17 mouse cellular contexts compared by ENCODE assay signal in genomic region chr12:109475501-109475900, GRCm38 (mm10). TPM values are rescaled to one million over a fixed set of nuclear protein-coding genes. Genes with fewer than 3 reads are reported as not detected.
DNase-seq lines count a peak whose midpoint lies in the region; ATAC-seq and TF ChIP-seq lines count a peak whose summit lies in the region.
"Had no signal": no experiment of that assay in that cellular context is flagged by ENCODE, and none has a peak within 500 bp of the region (broad histone marks: within the 10 kb centered on the region; RNA-seq: fewer than 3 reads in every experiment).

No protein-coding gene starts in this region.

- no peaks in the 10 kb centered on the region for H3K36me3 ChIP-seq in limb, embryonic 13.5 days
- H3K36me3 ChIP-seq in limb, embryonic 10.5 days, result no peaks in the 10 kb centered on the region
- H3K36me3 ChIP-seq in MEL (ENCODE audit: control insufficient read depth in 1 of 2, insufficient read depth in 2 of 2, low read length in 2 of 2), result peaks cover 0 to 4% of the 10 kb centered on the region in 2 experiments; a peak in 1 of 4 replicates
- H3K36me3 ChIP-seq in limb, embryonic 14.5 days (ENCODE audit: control insufficient read depth, insufficient read depth, low read length), result no peaks in the 10 kb centered on the region
- H3K36me3 ChIP-seq: forebrain, embryonic 15.5 days; heart, embryonic 13.5 days had no signal

- peaks cover 27% of the 10 kb centered on the region for H3K4me1 ChIP-seq in limb, embryonic 13.5 days
- peaks cover 21% of the 10 kb centered on the region for H3K4me1 ChIP-seq in limb, embryonic 10.5 days
- H3K4me1 ChIP-seq in MEL (ENCODE audit: control insufficient read depth in 1 of 2, insufficient read depth in 2 of 2, low read length in 2 of 2), result peaks cover 0 to 14% of the 10 kb centered on the region in 2 experiments; a peak in 2 of 4 replicates
- H3K4me1 ChIP-seq in limb, embryonic 14.5 days (ENCODE audit: control insufficient read depth, insufficient read depth, low read length), result peaks cover 23% of the 10 kb centered on the region
- H3K4me1 ChIP-seq: forebrain, embryonic 15.5 days had no signal

- no peak overlapping the region for H3K9ac ChIP-seq in limb, embryonic 13.5 days
- no peak overlapping the region for H3K9ac ChIP-seq in MEL (ENCODE audit: control insufficient read depth, low read depth, low read length, poor library complexity, severe bottlenecking)
- no peak overlapping the region for H3K9ac ChIP-seq in limb, embryonic 14.5 days (ENCODE audit: low read depth, low read length, severe bottlenecking)
- H3K9ac ChIP-seq: forebrain, embryonic 15.5 days; heart, embryonic 13.5 days had no signal

- TF ChIP-seq POLR2A in MEL (IDR thresholded peaks at IDR 0.05; ENCODE audit: control insufficient read depth in 1 of 2, insufficient read depth in 1 of 2, low read depth in 1 of 2, low read length in 2 of 2, poor library complexity in 1 of 2), result no peak
- no peak for TF ChIP-seq POLR2A in limb, embryonic 14.5 days (IDR thresholded peaks at IDR 0.05; ENCODE audit: borderline replicate concordance, extremely low read depth, insufficient read depth, insufficient read length)

- no peaks in the 10 kb centered on the region for H3K27me3 ChIP-seq in limb, embryonic 13.5 days
- peaks cover 23% of the 10 kb centered on the region for H3K27me3 ChIP-seq in limb, embryonic 10.5 days (ENCODE audit: low read depth, poor library complexity, severe bottlenecking)
- H3K27me3 ChIP-seq in MEL (ENCODE audit: control insufficient read depth in 1 of 2, insufficient read depth in 2 of 2, low read length in 2 of 2), result no peaks in the 10 kb centered on the region
- no peaks in the 10 kb centered on the region for H3K27me3 ChIP-seq in limb, embryonic 14.5 days (ENCODE audit: control insufficient read depth, insufficient read depth, low read length)
- H3K27me3 ChIP-seq: CH12.LX; forebrain, embryonic 15.5 days had no signal

- no peak for TF ChIP-seq RAD21 in MEL (IDR thresholded peaks at IDR 0.05; ENCODE audit: low read depth, low read length)

- DNase-seq in limb, embryonic 10.5 days (ENCODE audit: low spot score), result no peak
- DNase-seq in MEL (ENCODE audit: low read depth, low spot score), result peak; percentile 81
- DNase-seq in limb, embryonic 14.5 days (ENCODE audit: low spot score), result no peak
- no peak for DNase-seq in kidney, adult 18-20 months
- DNase-seq in kidney, adult 11 months, result no peak
- DNase-seq in c-Kit-positive CD71-positive TER-119-positive erythroid progenitor cells, embryonic 14.5 days (ENCODE audit: low spot score), result no peak
- DNase-seq: adrenal gland, postnatal 10 days; cerebellum, adult 18-20 months; cerebellum, adult 9-11 months; cerebellum, postnatal 36 days; gastrocnemius, postnatal 36 days; heart, postnatal 36 days had no signal

- no peak overlapping the region for H3K4me2 ChIP-seq in limb, embryonic 13.5 days (replicated peaks)
- H3K4me2 ChIP-seq in limb, embryonic 14.5 days (replicated peaks; ENCODE audit: low read depth, low read length, severe bottlenecking), result no peak overlapping the region
- H3K4me2 ChIP-seq: forebrain, embryonic 15.5 days; heart, embryonic 13.5 days had no signal

- TF ChIP-seq CTCF in MEL (IDR thresholded peaks at IDR 0.05 in 2 of 3, conservative IDR thresholded peaks at IDR 0.05 in 1 of 3; ENCODE audit: control insufficient read depth in 1 of 3, insufficient read depth in 1 of 3, low read depth in 2 of 3, low read length in 3 of 3, poor library complexity in 1 of 3, severe bottlenecking in 1 of 3), result no peak

- ATAC-seq in limb, embryonic 13.5 days (ENCODE audit: low FRiP score, low read depth), result no peak
- ATAC-seq in limb, embryonic 14.5 days (ENCODE audit: low FRiP score, low read depth), result no peak
- ATAC-seq: forebrain, embryonic 15.5 days; hindbrain, embryonic 16.5 days had no signal

- no peaks in the 10 kb centered on the region for H3K79me2 ChIP-seq in MEL (ENCODE audit: control insufficient read depth, insufficient read depth, low read length, poor library complexity)

- H3K27ac ChIP-seq in limb, embryonic 13.5 days, result peak overlapping the region; percentile 44; the same call in 1 of the 2 replicates
- no peak overlapping the region for H3K27ac ChIP-seq in limb, embryonic 10.5 days
- H3K27ac ChIP-seq in MEL (ENCODE audit: control insufficient read depth, low read depth, low read length), result 0 out of 2 replicates have a peak overlapping the region, but pooled peaks have one; percentile 34
- peak overlapping the region; percentile 8; the same call in 1 of the 2 replicates for H3K27ac ChIP-seq in limb, embryonic 14.5 days (replicated peaks; ENCODE audit: low read depth, low read length)
- H3K27ac ChIP-seq: forebrain, embryonic 15.5 days; heart, embryonic 13.5 days had no signal

- TF ChIP-seq EP300 in MEL (IDR thresholded peaks at IDR 0.05; ENCODE audit: low read depth in 1 of 2, low read length in 2 of 2), result peak; percentile 51 to 64; a peak in 3 of 4 replicates

- 52% methylated on average over 4 of the region's 4 CpGs for WGBS in limb, embryonic 13.5 days
- WGBS in limb, embryonic 10.5 days, result 85% methylated on average over 4 of the region's 4 CpGs
- WGBS in limb, embryonic 14.5 days, result 42% methylated on average over 4 of the region's 4 CpGs

- H3K4me3 ChIP-seq in limb, embryonic 13.5 days, result no peak overlapping the region
- H3K4me3 ChIP-seq in limb, embryonic 10.5 days, result no peak overlapping the region
- H3K4me3 ChIP-seq in MEL (ENCODE audit: control insufficient read depth in 1 of 2, insufficient read depth in 1 of 2, low read depth in 2 of 2, low read length in 2 of 2), result no peak overlapping the region
- no peak overlapping the region for H3K4me3 ChIP-seq in limb, embryonic 14.5 days (replicated peaks; ENCODE audit: low read length)
- H3K4me3 ChIP-seq: forebrain, embryonic 15.5 days; heart, embryonic 13.5 days had no signal

- H3K9me3 ChIP-seq in limb, embryonic 13.5 days, result no peaks in the 10 kb centered on the region
- no peaks in the 10 kb centered on the region for H3K9me3 ChIP-seq in limb, embryonic 10.5 days (replicated peaks)
- H3K9me3 ChIP-seq in MEL (replicated peaks; ENCODE audit: insufficient read depth, low read length), result no peaks in the 10 kb centered on the region
- H3K9me3 ChIP-seq in limb, embryonic 14.5 days (ENCODE audit: control insufficient read depth, low read length), result no peaks in the 10 kb centered on the region
- H3K9me3 ChIP-seq: forebrain, embryonic 15.5 days; heart, embryonic 13.5 days had no signal

TF ChIP-seq in MEL, 35 proteins besides CTCF, POLR2A, EP300 and RAD21 (continues in another document):
- TF ChIP-seq ZKSCAN1 (IDR thresholded peaks at IDR 0.05; ENCODE audit: low read depth, low read length) (no peak), ELF1 (IDR thresholded peaks at IDR 0.05; ENCODE audit: low read depth, low read length) (no peak), SIN3A (IDR thresholded peaks at IDR 0.05; ENCODE audit: low read length) (no peak), TCF12 (IDR thresholded peaks at IDR 0.05; ENCODE audit: low read depth, low read length) (peak; percentile 71), USF2 (IDR thresholded peaks at IDR 0.05; ENCODE audit: borderline replicate concordance in 1 of 2, insufficient read depth in 1 of 2, low read depth in 1 of 2, low read length in 2 of 2) (no peak), KAT2A (conservative IDR thresholded peaks at IDR 0.05; ENCODE audit: low read depth, low read length) (no peak), TAL1 (IDR thresholded peaks at IDR 0.05; ENCODE audit: low read length) (no peak), JUND (IDR thresholded peaks at IDR 0.05; ENCODE audit: low read depth, low read length) (no peak), RCOR1 (IDR thresholded peaks at IDR 0.05; ENCODE audit: low read depth, low read length) (peak; percentile 66), MAZ (IDR thresholded peaks at IDR 0.05; ENCODE audit: low read depth, low read length) (no peak), NRF1 (IDR thresholded peaks at IDR 0.05; ENCODE audit: insufficient read depth, low read depth, low read length, poor library complexity, severe bottlenecking) (no peak), MXI1 (IDR thresholded peaks at IDR 0.05; ENCODE audit: low read depth, low read length) (peak; percentile 41; the same call in 1 of the 2 replicates), MEF2A (IDR thresholded peaks at IDR 0.05; ENCODE audit: extremely low read depth, insufficient replicate concordance, low read depth, low read length, poor library complexity, severe bottlenecking) (no peak), UBTF (IDR thresholded peaks at IDR 0.05; ENCODE audit: borderline replicate concordance, insufficient read depth, low read depth, low read length) (no peak), MYC (IDR thresholded peaks at IDR 0.05; ENCODE audit: low read depth, low read length) (peak; percentile 72), MYB (IDR thresholded peaks at IDR 0.05; ENCODE audit: low read depth, low read length) (no peak), ZNF384 (IDR thresholded peaks at IDR 0.05; ENCODE audit: low read depth, low read length) (peak; percentile 57), CHD1 (IDR thresholded peaks at IDR 0.05; ENCODE audit: low read depth, low read length) (no peak), E2F4 (IDR thresholded peaks at IDR 0.05; ENCODE audit: borderline replicate concordance, low read depth, low read length) (no peak), BHLHE40 (IDR thresholded peaks at IDR 0.05; ENCODE audit: borderline replicate concordance, low read depth, low read length) (no peak), CHD2 (IDR thresholded peaks at IDR 0.05; ENCODE audit: low read length) (no peak), GABPA (IDR thresholded peaks at IDR 0.05; ENCODE audit: low read depth, low read length) (no peak), POLR2AphosphoS5 (IDR thresholded peaks at IDR 0.05; ENCODE audit: borderline replicate concordance, low read depth, low read length) (no peak), ZC3H11A (IDR thresholded peaks at IDR 0.05; ENCODE audit: low read depth, low read length) (peak; percentile 5; the same call in 1 of the 2 replicates), ZMIZ1 (IDR thresholded peaks at IDR 0.05; ENCODE audit: low read depth, low read length) (no peak), GATA1 (IDR thresholded peaks at IDR 0.05; ENCODE audit: low read depth, low read length) (peak; percentile 70), MAFK (IDR thresholded peaks at IDR 0.05; ENCODE audit: borderline replicate concordance, low read depth, low read length) (no peak), HCFC1 (IDR thresholded peaks at IDR 0.05; ENCODE audit: low read depth, low read length) (no peak)

RNA-seq across cellular contexts. Expression of gene Dlk1, which starts 22.9 kb away (rescaled TPM):
- 367 and 395 TPM in 2 replicates for polyA plus RNA-seq in limb, embryonic 13.5 days (2015; fragmentation: Nextera tagmentation; extraction: Ambion mirVana)
- 106 and 159 TPM in 2 replicates for polyA plus RNA-seq in limb, embryonic 10.5 days (2016; fragmentation: Nextera tagmentation; extraction: Ambion mirVana)
- not detected in 2 replicates for total RNA-seq in MEL (2012; rRNA removed)
- not detected for polyA plus RNA-seq in MEL (2012; ENCODE audit: insufficient read depth in 1 of 2, insufficient read length in 2 of 2, low read depth in 1 of 2, low replicate concordance in 2 of 2, missing spikeins in 1 of 2)
- 2,661 and 2,964 TPM in 2 replicates for polyA plus RNA-seq in limb, embryonic 14.5 days (2012; rRNA removed)
- polyA plus RNA-seq in limb, embryonic 14.5 days (2014; fragmentation: Nextera tagmentation; extraction: Ambion mirVana), result 487 and 640 TPM in 2 replicates
- total RNA-seq: CH12.LX had no signal

Comparison
In these comparisons a context has a peak if more than half of its experiments do, and no peak if none do; other contexts are left out.
1. RNA of gene Dlk1, which starts 22.9 kb away (polyA plus RNA-seq): 487 to 2,964 TPM in limb, embryonic 14.5 days, 367 to 395 TPM in limb, embryonic 13.5 days and 106 to 159 TPM in limb, embryonic 10.5 days; not detected in MEL; every median in the first group is over 100 times any median in the second.